Mouse (Mus musculus): Measurements from ENCODE around the gene Dcbld2. TPM values are rescaled to one million over a fixed set of nuclear protein-coding genes. Genes with fewer than 3 reads are reported as not detected.

Gene Dcbld2
- 17.4 and 20.8 TPM in 2 replicates for polyA plus RNA-seq (2012; rRNA removed)

GRCm38 (mm10) chr16:58408062-58408486 is at the start of gene Dcbld2:
Dcbld2 (plus strand) TSS chr16:58408443.

Other genes starting within 250 kb of the Dcbld2 start
- gene St3gal6, start 115.8 kb downstream of the Dcbld2 start, polyA plus RNA-seq (2012; rRNA removed), result 14.5 and 16.7 TPM in 2 replicates
- 1.5 and 1.7 TPM in 2 replicates for gene Gm813, start 208.5 kb downstream of the Dcbld2 start, polyA plus RNA-seq (2012; rRNA removed)
- 0.47 and 0.83 TPM in 2 replicates for gene E330017A01Rik, start 230.3 kb downstream of the Dcbld2 start, polyA plus RNA-seq (2012; rRNA removed)

Data from ovary, adult 2 months (tissue).